Mouse (Mus musculus): ENCODE measurements around the gene Uqcr10. TPM values are rescaled to one million over a fixed set of nuclear protein-coding genes. Genes with fewer than 3 reads are reported as not detected.

Uqcr10 gene
- total and polyA plus RNA-seq, 3 experiments, result 598 to 1,416 TPM; not detected in 1

- no peak for DNase-seq (ENCODE audit: low read depth, low spot score)
- no peaks in the 10 kb centered on the region for H3K4me1 ChIP-seq (ENCODE audit: control insufficient read depth in 1 of 2, insufficient read depth in 2 of 2, low read length in 2 of 2)
- no peaks in the 10 kb centered on the region for H3K36me3 ChIP-seq (ENCODE audit: control insufficient read depth in 1 of 2, insufficient read depth in 2 of 2, low read length in 2 of 2)
- H3K4me3 ChIP-seq (ENCODE audit: control insufficient read depth in 1 of 2, insufficient read depth in 1 of 2, low read depth in 2 of 2, low read length in 2 of 2), result no peak overlapping the region
- H3K27ac ChIP-seq (ENCODE audit: control insufficient read depth, low read depth, low read length), result no peak overlapping the region
- no peaks in the 10 kb centered on the region for H3K9me3 ChIP-seq (replicated peaks; ENCODE audit: insufficient read depth, low read length)
- peaks cover 0 to 2% of the 10 kb centered on the region in 2 experiments; a peak in 1 of 4 replicates for H3K27me3 ChIP-seq (ENCODE audit: control insufficient read depth in 1 of 2, insufficient read depth in 2 of 2, low read length in 2 of 2)
- no peaks in the 10 kb centered on the region for H3K79me2 ChIP-seq (ENCODE audit: control insufficient read depth, insufficient read depth, low read length, poor library complexity)
- no peak overlapping the region for H3K9ac ChIP-seq (ENCODE audit: control insufficient read depth, low read depth, low read length, poor library complexity, severe bottlenecking)
- TF ChIP-seq ZC3H11A (IDR thresholded peaks at IDR 0.05; ENCODE audit: low read depth, low read length) (no peak), ELF1 (IDR thresholded peaks at IDR 0.05; ENCODE audit: low read depth, low read length) (no peak), ETS1 (IDR thresholded peaks at IDR 0.05; ENCODE audit: low read depth, low read length) (no peak), MAX (IDR thresholded peaks at IDR 0.05; ENCODE audit: low read length) (no peak), TAL1 (IDR thresholded peaks at IDR 0.05; ENCODE audit: low read length) (no peak), MAFK (IDR thresholded peaks at IDR 0.05; ENCODE audit: borderline replicate concordance, low read depth, low read length) (no peak), NELFE (IDR thresholded peaks at IDR 0.05; ENCODE audit: low read depth, low read length) (no peak), POLR2AphosphoS2 (IDR thresholded peaks at IDR 0.05; ENCODE audit: low read length) (no peak), USF2 (IDR thresholded peaks at IDR 0.05; ENCODE audit: borderline replicate concordance in 1 of 2, insufficient read depth in 1 of 2, low read depth in 1 of 2, low read length in 2 of 2) (no peak), CHD1 (IDR thresholded peaks at IDR 0.05; ENCODE audit: low read depth, low read length) (no peak), RCOR1 (IDR thresholded peaks at IDR 0.05; ENCODE audit: low read depth, low read length) (no peak), TBP (IDR thresholded peaks at IDR 0.05; ENCODE audit: low read depth, low read length) (no peak), MEF2A (IDR thresholded peaks at IDR 0.05; ENCODE audit: extremely low read depth, insufficient replicate concordance, low read depth, low read length, poor library complexity, severe bottlenecking) (no peak), JUND (IDR thresholded peaks at IDR 0.05; ENCODE audit: low read depth, low read length) (no peak), E2F4 (IDR thresholded peaks at IDR 0.05; ENCODE audit: borderline replicate concordance, low read depth, low read length) (no peak), HCFC1 (IDR thresholded peaks at IDR 0.05; ENCODE audit: low read depth, low read length) (no peak), GABPA (IDR thresholded peaks at IDR 0.05; ENCODE audit: low read depth, low read length) (no peak), POLR2AphosphoS5 (IDR thresholded peaks at IDR 0.05; ENCODE audit: borderline replicate concordance, low read depth, low read length) (no peak), EP300 (IDR thresholded peaks at IDR 0.05; ENCODE audit: low read depth in 1 of 2, low read length in 2 of 2) (no peak)
These were observed 33.5 kb upstream of the Uqcr10 start for GRCm38 (mm10) chr11:4737682-4738081.

- H3K27ac ChIP-seq (ENCODE audit: control insufficient read depth, low read depth, low read length), result no peak overlapping the region
- no peak for DNase-seq (ENCODE audit: low read depth, low spot score)
- H3K27me3 ChIP-seq (ENCODE audit: control insufficient read depth in 1 of 2, insufficient read depth in 2 of 2, low read length in 2 of 2), result no peaks in the 10 kb centered on the region
- no peak overlapping the region for H3K9ac ChIP-seq (ENCODE audit: control insufficient read depth, low read depth, low read length, poor library complexity, severe bottlenecking)
- TF ChIP-seq RAD21 (IDR thresholded peaks at IDR 0.05; ENCODE audit: low read depth, low read length) (no peak), CTCF (IDR thresholded peaks at IDR 0.05 in 2 of 3, conservative IDR thresholded peaks at IDR 0.05 in 1 of 3; ENCODE audit: control insufficient read depth in 1 of 3, insufficient read depth in 1 of 3, low read depth in 2 of 3, low read length in 3 of 3, poor library complexity in 1 of 3, severe bottlenecking in 1 of 3) (peak in 1 of 3 experiments; percentile 16; a peak in 2 of 6 replicates)
- H3K36me3 ChIP-seq (ENCODE audit: control insufficient read depth in 1 of 2, insufficient read depth in 2 of 2, low read length in 2 of 2), result no peaks in the 10 kb centered on the region
- no peaks in the 10 kb centered on the region for H3K79me2 ChIP-seq (ENCODE audit: control insufficient read depth, insufficient read depth, low read length, poor library complexity)
- H3K4me3 ChIP-seq (ENCODE audit: control insufficient read depth in 1 of 2, insufficient read depth in 1 of 2, low read depth in 2 of 2, low read length in 2 of 2), result no peak overlapping the region
- H3K9me3 ChIP-seq (replicated peaks; ENCODE audit: insufficient read depth, low read length), result no peaks in the 10 kb centered on the region
- H3K4me1 ChIP-seq (ENCODE audit: control insufficient read depth in 1 of 2, insufficient read depth in 2 of 2, low read length in 2 of 2), result no peaks in the 10 kb centered on the region
These were observed 32.2 kb upstream of the Uqcr10 start for GRCm38 (mm10) chr11:4736355-4736754.
